Mouse (Mus musculus): ENCODE data around the gene Isg15. TPM values are rescaled to one million over a fixed set of nuclear protein-coding genes. Genes with fewer than 3 reads are reported as not detected.
"Not testable (repeated sequence)": the region's sequence is repeated elsewhere in the genome, so short reads cannot be mapped to it uniquely, and the experiment has no call there.

Isg15 gene
- polyA plus RNA-seq, 1 experiment = 96.9 TPM

GRCm38 (mm10) chr4:156171828-156172227, 28.8 kb downstream of the Isg15 start:
- Histone ChIP-seq H3K27ac (ENCODE audit: insufficient read depth, low read depth, low read length) (no peak overlapping the region), H3K4me1 (ENCODE audit: control insufficient read depth, insufficient read depth, low read length) (no peaks in the 10 kb centered on the region), H3K4me3 (ENCODE audit: insufficient read depth, low read length) (no peak overlapping the region)
- TF ChIP-seq CTCF (IDR thresholded peaks at IDR 0.05; ENCODE audit: low read depth, low read length) (no peak), POLR2A (IDR thresholded peaks at IDR 0.05; ENCODE audit: borderline replicate concordance, low read depth, low read length) (no peak)

- Histone ChIP-seq H3K27ac (ENCODE audit: insufficient read depth, low read depth, low read length) (no peak overlapping the region), H3K4me1 (ENCODE audit: control insufficient read depth, insufficient read depth, low read length) (no peaks in the 10 kb centered on the region), H3K4me3 (ENCODE audit: insufficient read depth, low read length) (no peak overlapping the region)
- TF ChIP-seq CTCF (IDR thresholded peaks at IDR 0.05; ENCODE audit: low read depth, low read length) (no peak), POLR2A (IDR thresholded peaks at IDR 0.05; ENCODE audit: borderline replicate concordance, low read depth, low read length) (no peak)
Measured at GRCm38 (mm10) chr4:156169129-156169528, 31.5 kb downstream of the Isg15 start.

GRCm38 (mm10) chr4:156168611-156169010, 32.0 kb downstream of the Isg15 start:
- H3K4me3 ChIP-seq (ENCODE audit: insufficient read depth, low read length) = no peak overlapping the region
- H3K4me1 ChIP-seq (ENCODE audit: control insufficient read depth, insufficient read depth, low read length) = no peaks in the 10 kb centered on the region
- H3K27ac ChIP-seq (ENCODE audit: insufficient read depth, low read depth, low read length) = no peak overlapping the region
- TF ChIP-seq POLR2A (IDR thresholded peaks at IDR 0.05; ENCODE audit: borderline replicate concordance, low read depth, low read length) (no peak), CTCF (IDR thresholded peaks at IDR 0.05; ENCODE audit: low read depth, low read length) (no peak)

- TF ChIP-seq POLR2A (IDR thresholded peaks at IDR 0.05; ENCODE audit: borderline replicate concordance, low read depth, low read length) (no peak), CTCF (IDR thresholded peaks at IDR 0.05; ENCODE audit: low read depth, low read length) (no peak)
- H3K4me1 ChIP-seq (ENCODE audit: control insufficient read depth, insufficient read depth, low read length) = no peaks in the 10 kb centered on the region
- H3K4me3 ChIP-seq (ENCODE audit: insufficient read depth, low read length) = no peak overlapping the region
- no peak overlapping the region for H3K27ac ChIP-seq (ENCODE audit: insufficient read depth, low read depth, low read length)
Measured at GRCm38 (mm10) chr4:156166477-156166876, 34.1 kb downstream of the Isg15 start.

- no peak for TF ChIP-seq CTCF (IDR thresholded peaks at IDR 0.05; ENCODE audit: low read depth, low read length)
- no peak for TF ChIP-seq POLR2A (IDR thresholded peaks at IDR 0.05; ENCODE audit: borderline replicate concordance, low read depth, low read length)
- H3K27ac ChIP-seq (ENCODE audit: insufficient read depth, low read depth, low read length) = no peak overlapping the region
- no peak overlapping the region for H3K4me3 ChIP-seq (ENCODE audit: insufficient read depth, low read length)
- H3K4me1 ChIP-seq (ENCODE audit: control insufficient read depth, insufficient read depth, low read length) = no peaks in the 10 kb centered on the region
Measured at GRCm38 (mm10) chr4:156154771-156155170, 45.8 kb downstream of the Isg15 start.

GRCm38 (mm10) chr4:156150887-156151286, 49.7 kb downstream of the Isg15 start:
- not testable (repeated sequence) for H3K27ac ChIP-seq (ENCODE audit: insufficient read depth, low read depth, low read length); H3K4me3 ChIP-seq (ENCODE audit: insufficient read depth, low read length)

More at GRCm38 (mm10) chr4:156150887-156151286, 49.7 kb downstream of the Isg15 start:
- not testable (repeated sequence) for H3K4me1 ChIP-seq (ENCODE audit: control insufficient read depth, insufficient read depth, low read length)

Other genes starting within 250 kb of the Isg15 start
- 32.4 and 42.7 TPM in 2 replicates for gene C1qtnf12, start 238.5 kb downstream of the Isg15 start, polyA plus RNA-seq (2012; ENCODE audit: insufficient read depth, insufficient read length, missing spikeins)
- gene B3galt6, start 208.2 kb downstream of the Isg15 start, polyA plus RNA-seq (2012; ENCODE audit: insufficient read depth, insufficient read length, missing spikeins) = 1.7 and 2.3 TPM in 2 replicates
- gene Sdf4, start 207.9 kb downstream of the Isg15 start, polyA plus RNA-seq (2012; ENCODE audit: insufficient read depth, insufficient read length, missing spikeins) = 197 and 213 TPM in 2 replicates
- gene Tnfrsf4, start 187.0 kb downstream of the Isg15 start, polyA plus RNA-seq (2012; ENCODE audit: insufficient read depth, insufficient read length, missing spikeins) = 1.5 and 1.7 TPM in 2 replicates
- not detected in 2 replicates for gene Tnfrsf18, start 174.7 kb downstream of the Isg15 start, polyA plus RNA-seq (2012; ENCODE audit: insufficient read depth, insufficient read length, missing spikeins)
- not detected in 2 replicates for gene Ttll10, start 141.4 kb downstream of the Isg15 start, polyA plus RNA-seq (2012; ENCODE audit: insufficient read depth, insufficient read length, missing spikeins)
- gene 9430015G10Rik, start 90.8 kb downstream of the Isg15 start, polyA plus RNA-seq (2012; ENCODE audit: insufficient read depth, insufficient read length, missing spikeins) = 18.3 and 20.3 TPM in 2 replicates
- gene Rnf223, start 70.3 kb downstream of the Isg15 start, polyA plus RNA-seq (2012; ENCODE audit: insufficient read depth, insufficient read length, missing spikeins) = 0.28 TPM in 1 of 2 replicates, not detected in the other
- gene Agrn, start 3.3 kb downstream of the Isg15 start, polyA plus RNA-seq (2012; ENCODE audit: insufficient read depth, insufficient read length, missing spikeins) = 24.0 and 25.1 TPM in 2 replicates
- gene AW011738, start 2.5 kb upstream of the Isg15 start, polyA plus RNA-seq (2012; ENCODE audit: insufficient read depth, insufficient read length, missing spikeins) = 1.2 and 1.6 TPM in 2 replicates
- not detected in 2 replicates for gene Perm1, start 15.1 kb upstream of the Isg15 start, polyA plus RNA-seq (2012; ENCODE audit: insufficient read depth, insufficient read length, missing spikeins)
- gene Plekhn1, start 34.0 kb upstream of the Isg15 start, polyA plus RNA-seq (2012; ENCODE audit: insufficient read depth, insufficient read length, missing spikeins) = 41.6 and 44.9 TPM in 2 replicates
- 45.2 and 46.3 TPM in 2 replicates for gene Noc2l, start 35.2 kb upstream of the Isg15 start, polyA plus RNA-seq (2012; ENCODE audit: insufficient read depth, insufficient read length, missing spikeins)
- 0.36 TPM in 1 of 2 replicates, not detected in the other for gene Samd11, start 54.8 kb upstream of the Isg15 start, polyA plus RNA-seq (2012; ENCODE audit: insufficient read depth, insufficient read length, missing spikeins)
- not detected in 2 replicates for gene Vmn2r-ps159, start 130.3 kb upstream of the Isg15 start, polyA plus RNA-seq (2012; ENCODE audit: insufficient read depth, insufficient read length, missing spikeins)

Data from bone marrow macrophage, adult 2 months (primary cell).